Mouse (Mus musculus) ES-E14 (cell line): ENCODE data around the gene Zfp422.

Experiments used
- CHD2 ChIP-seq: IDR thresholded peaks from 2 replicates; pipeline ENCODE4 v1.6.1; 2014; ENCODE audit warnings: mild to moderate bottlenecking, low read depth, low read length, inconsistent platforms
- HCFC1 ChIP-seq: IDR thresholded peaks from 2 replicates; pipeline ENCODE4 v1.6.1; 2012; ENCODE audit warnings: low read length, inconsistent platforms, borderline replicate concordance; ENCODE audit not compliant: insufficient read depth
- MAFK ChIP-seq: IDR thresholded peaks from 2 replicates; pipeline ENCODE4 v1.6.1; 2014; ENCODE audit warnings: mild to moderate bottlenecking, low read depth, low read length, inconsistent platforms; ENCODE audit not compliant: insufficient read depth
- ZC3H11A ChIP-seq: IDR thresholded peaks from 2 replicates; pipeline ENCODE4 v1.6.1; 2012; ENCODE audit warnings: low read depth, mild to moderate bottlenecking, inconsistent platforms, low read length, borderline replicate concordance
- ZNF384 ChIP-seq: IDR thresholded peaks from 2 replicates; pipeline ENCODE4 v1.6.1; 2012; ENCODE audit warnings: low read depth, low read length, inconsistent platforms

GRCm38 (mm10) chr6:116677321-116677720 is 48.5 kb upstream of the Zfp422 start:
- TF ChIP-seq HCFC1 = no peak
- TF ChIP-seq ZNF384 = no peak
- no peak for TF ChIP-seq ZC3H11A
- no peak for TF ChIP-seq MAFK
- TF ChIP-seq CHD2 = no peak
